Mouse (Mus musculus): ENCODE results near the gene Egr2. TPM values are rescaled to one million over a fixed set of nuclear protein-coding genes. Genes with fewer than 3 reads are reported as not detected.

Gene Egr2
- total and polyA plus RNA-seq, 3 experiments = 1.0 to 4.7 (median 3.1) TPM

DNA sequence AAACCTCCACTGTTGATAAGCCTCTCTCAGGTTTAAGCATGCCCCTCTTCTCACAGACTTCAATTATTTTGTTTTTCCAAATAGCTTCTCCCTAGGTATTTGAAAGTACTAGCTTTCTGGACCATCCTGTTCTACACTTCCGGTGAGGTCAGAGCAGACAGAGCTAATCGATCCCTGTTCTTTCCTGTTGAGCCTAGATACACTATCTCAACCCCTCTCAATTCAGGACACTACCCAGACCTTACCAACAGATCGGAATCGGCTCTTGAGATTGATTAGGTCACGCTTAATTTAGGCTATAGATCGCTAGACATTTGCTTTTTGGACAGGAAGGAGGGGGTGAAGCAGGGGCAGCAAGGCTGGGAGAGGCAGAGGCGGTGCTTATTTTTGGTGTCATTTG lies 22.4 kb upstream of the Egr2 start:
- in situ Hi-C loops (cut with MboI; ENCODE audit: low pct_ligation_motif_present, low pct_unique_long_range_greater_than_20kb, low sequenced_read_pairs) (no loop called here), dilution Hi-C loops (cut with MboI; ENCODE audit: extremely low pct_ligation_motif_present, extremely low pct_unique_long_range_greater_than_20kb, low sequenced_read_pairs) (no loop called here)
- Histone ChIP-seq H3K4me2 (ENCODE audit: insufficient read depth, low read depth, poor library complexity, severe bottlenecking) (no peak overlapping the region), H3K4me3 (replicated peaks in 1 of 3; ENCODE audit: low read depth in 2 of 3, low read length in 2 of 3, poor library complexity in 1 of 3) (no peak overlapping the region), H3K4me1 (ENCODE audit: control insufficient read depth in 1 of 2, insufficient read depth in 2 of 2) (no peaks in the 10 kb centered on the region), H3K9me3 (replicated peaks; ENCODE audit: low read length) (peaks cover 2% of the 10 kb centered on the region), H3K9ac (ENCODE audit: insufficient read depth, low read depth) (no peak overlapping the region), H3K79me2 (replicated peaks; ENCODE audit: control insufficient read depth, extremely low read depth, insufficient read depth, poor library complexity, severe bottlenecking) (no peaks in the 10 kb centered on the region), H3K27me3 (replicated peaks) (no peaks in the 10 kb centered on the region), H3K27ac (ENCODE audit: insufficient read depth, low read depth) (no peak overlapping the region), H3K36me3 (replicated peaks in 1 of 2; ENCODE audit: control insufficient read depth in 1 of 2, insufficient read depth in 1 of 2, low read length in 1 of 2) (no peaks in the 10 kb centered on the region)
- DNase-seq (ENCODE audit: extremely low read depth) = no peak
- TF ChIP-seq IRF4 (IDR thresholded peaks at IDR 0.05; ENCODE audit: low read depth, low read length) (no peak), TBP (conservative IDR thresholded peaks at IDR 0.05; ENCODE audit: low read depth, low read length) (no peak), TCF12 (IDR thresholded peaks at IDR 0.05; ENCODE audit: low read depth, low read length) (no peak), JUND (conservative IDR thresholded peaks at IDR 0.05; ENCODE audit: low read depth, low read length) (no peak), NELFE (IDR thresholded peaks at IDR 0.05; ENCODE audit: low read depth, low read length) (no peak), MXI1 (IDR thresholded peaks at IDR 0.05; ENCODE audit: low read depth, low read length) (no peak), UBTF (IDR thresholded peaks at IDR 0.05; ENCODE audit: low read depth, low read length) (no peak)

DNA sequence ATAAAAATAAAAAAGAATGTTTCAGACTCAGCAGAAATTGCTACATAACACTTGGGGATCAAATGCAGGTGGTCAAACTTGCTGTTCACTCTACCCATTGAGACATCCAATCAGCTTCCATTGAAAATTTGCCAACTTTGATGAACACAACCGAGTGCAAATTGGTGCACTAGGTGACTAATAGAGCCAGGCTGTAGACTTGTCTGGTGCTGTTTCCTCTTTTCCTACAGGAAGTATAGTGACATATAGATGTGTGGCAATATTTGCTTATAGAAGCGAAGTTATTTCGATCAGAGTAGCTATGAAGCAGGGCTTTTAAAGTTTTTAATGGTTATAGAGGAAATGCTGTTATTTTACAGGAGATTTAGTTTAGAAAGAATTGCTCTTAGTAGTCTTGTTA lies 16.5 kb upstream of the Egr2 start:
- Histone ChIP-seq H3K27ac (ENCODE audit: insufficient read depth, low read depth) (no peak overlapping the region), H3K9me3 (replicated peaks; ENCODE audit: low read length) (peaks cover 3% of the 10 kb centered on the region), H3K4me3 (replicated peaks in 1 of 3; ENCODE audit: low read depth in 2 of 3, low read length in 2 of 3, poor library complexity in 1 of 3) (no peak overlapping the region), H3K79me2 (replicated peaks; ENCODE audit: control insufficient read depth, extremely low read depth, insufficient read depth, poor library complexity, severe bottlenecking) (no peaks in the 10 kb centered on the region), H3K4me1 (ENCODE audit: control insufficient read depth in 1 of 2, insufficient read depth in 2 of 2) (peaks cover 0 to under 1% of the 10 kb centered on the region in 2 experiments; a peak in 1 of 4 replicates), H3K4me2 (ENCODE audit: insufficient read depth, low read depth, poor library complexity, severe bottlenecking) (no peak overlapping the region), H3K27me3 (replicated peaks) (no peaks in the 10 kb centered on the region), H3K9ac (ENCODE audit: insufficient read depth, low read depth) (no peak overlapping the region), H3K36me3 (replicated peaks in 1 of 2; ENCODE audit: control insufficient read depth in 1 of 2, insufficient read depth in 1 of 2, low read length in 1 of 2) (no peaks in the 10 kb centered on the region)
- no peak for TF ChIP-seq HCFC1 (IDR thresholded peaks at IDR 0.05; ENCODE audit: low read depth, low read length)
- TF ChIP-seq MAX (IDR thresholded peaks at IDR 0.05; ENCODE audit: low read length) = no peak
- TF ChIP-seq MEF2A (IDR thresholded peaks at IDR 0.05; ENCODE audit: borderline replicate concordance, low read depth, low read length) = no peak
- no peak for TF ChIP-seq POLR2AphosphoS2 (IDR thresholded peaks at IDR 0.05; ENCODE audit: low read depth, low read length)
- no peak for TF ChIP-seq USF1 (IDR thresholded peaks at IDR 0.05; ENCODE audit: low read depth, low read length)
- TF ChIP-seq CTCF (conservative IDR thresholded peaks at IDR 0.05 in 1 of 2, IDR thresholded peaks at IDR 0.05 in 1 of 2; ENCODE audit: low read depth in 2 of 2, low read length in 2 of 2) = no peak
- TF ChIP-seq ETS1 (conservative IDR thresholded peaks at IDR 0.05; ENCODE audit: low read depth, low read length) = no peak
- no peak for TF ChIP-seq E2F4 (IDR thresholded peaks at IDR 0.05; ENCODE audit: insufficient replicate concordance, low read depth, low read length)
- no peak for TF ChIP-seq POLR2A (IDR thresholded peaks at IDR 0.05; ENCODE audit: low read depth, low read length)
- TF ChIP-seq JUND (conservative IDR thresholded peaks at IDR 0.05; ENCODE audit: low read depth, low read length) = no peak
- TF ChIP-seq ZC3H11A (IDR thresholded peaks at IDR 0.05; ENCODE audit: low read depth, low read length) = no peak
- dilution Hi-C loops (cut with MboI; ENCODE audit: extremely low pct_ligation_motif_present, extremely low pct_unique_long_range_greater_than_20kb, low sequenced_read_pairs) = no loop called here
- no peak for DNase-seq (ENCODE audit: extremely low read depth)
- in situ Hi-C loops (cut with MboI; ENCODE audit: low pct_ligation_motif_present, low pct_unique_long_range_greater_than_20kb, low sequenced_read_pairs) = no loop called here
